Mouse (Mus musculus) lung, postnatal 0 days (tissue): ENCODE measurements around the gene Ppp2r5a. TPM values are rescaled to one million over a fixed set of nuclear protein-coding genes. Genes with fewer than 3 reads are reported as not detected.

Experiments used
- ATAC-seq: fragments of 200-750 bp; cut with Nextera tagmentation; 2 replicates; pipeline ENCODE4 v1.8.0; 2017; ENCODE audit warnings: moderate library complexity
- DNase-seq: peaks from one replicate; pipeline ENCODE4 v3.0.0-alpha.2; 2016; ENCODE audit warnings: low spot score
- H3K27ac ChIP-seq: fragments of 300-500 bp; sonication (generic); 2 replicates; pipeline ENCODE4 v1.5.1; 2014; ENCODE audit warnings: antibody characterized with exemption, mild to moderate bottlenecking, low read length, mixed read lengths
- H3K27me3 ChIP-seq: fragments of 300-500 bp; sonication (generic); replicated peaks from 2 replicates; pipeline ENCODE4 v1.6.1; 2014; ENCODE audit warnings: low read length, mixed read lengths; ENCODE audit not compliant: insufficient read depth
- H3K36me3 ChIP-seq: fragments of 300-500 bp; sonication (generic); 2 replicates; pipeline ENCODE4 v1.6.1; 2014; ENCODE audit warnings: low read length, mixed read lengths; ENCODE audit not compliant: insufficient read depth
- H3K4me1 ChIP-seq: fragments of 300-500 bp; sonication (generic); 2 replicates; pipeline ENCODE4 v1.6.1; 2014; ENCODE audit warnings: antibody characterized with exemption, low read depth, low read length, mixed read lengths; ENCODE audit not compliant: insufficient read depth
- H3K4me2 ChIP-seq: fragments of 300-500 bp; sonication (generic); replicated peaks from 2 replicates; pipeline ENCODE4 v1.6.1; 2014; ENCODE audit warnings: low read depth, mild to moderate bottlenecking, low read length, moderate library complexity, mixed read lengths
- H3K4me3 ChIP-seq: fragments of 300-500 bp; sonication (generic); 2 replicates; pipeline ENCODE4 v1.5.1; 2014; ENCODE audit warnings: low read depth, low read length
- H3K9ac ChIP-seq: fragments of 300-500 bp; sonication (generic); replicated peaks from 2 replicates; pipeline ENCODE4 v1.6.1; 2014; ENCODE audit warnings: low read depth, mild to moderate bottlenecking
- H3K9me3 ChIP-seq: fragments of 300-500 bp; sonication (generic); 2 replicates; pipeline ENCODE4 v1.6.1; 2016; ENCODE audit warnings: low read length, mixed read lengths
- CTCF ChIP-seq: IDR thresholded peaks from 2 replicates; pipeline ENCODE4 v1.5.1; 2016; ENCODE audit warnings: antibody characterized with exemption, mild to moderate bottlenecking
- EP300 ChIP-seq: IDR thresholded peaks from 2 replicates; pipeline ENCODE4 v1.6.1; 2016; ENCODE audit warnings: antibody characterized with exemption, mild to moderate bottlenecking, control low read depth
- WGBS: fragments of 180-500 bp; shearing (Covaris S2); extraction: QIAGEN DNeasy Blood & Tissue Kit; methylation state at CpG from one replicate; pipeline ENCODE4 v1.1.7; 2014; 5-methylcytosine and 5-hydroxymethylcytosine counted together
- polyA plus RNA-seq: library from polyadenylated mRNA; unstranded; fragments of >200 nt; fragmentation: Nextera tagmentation; extraction: Ambion mirVana; gene quantifications from 2 replicates; pipeline ENCODE4 v1.2.1, GENCODE M21; 2015

The Ppp2r5a gene
- polyA plus RNA-seq, 1 experiment from 2014 or later: 51.5 TPM

DNA sequence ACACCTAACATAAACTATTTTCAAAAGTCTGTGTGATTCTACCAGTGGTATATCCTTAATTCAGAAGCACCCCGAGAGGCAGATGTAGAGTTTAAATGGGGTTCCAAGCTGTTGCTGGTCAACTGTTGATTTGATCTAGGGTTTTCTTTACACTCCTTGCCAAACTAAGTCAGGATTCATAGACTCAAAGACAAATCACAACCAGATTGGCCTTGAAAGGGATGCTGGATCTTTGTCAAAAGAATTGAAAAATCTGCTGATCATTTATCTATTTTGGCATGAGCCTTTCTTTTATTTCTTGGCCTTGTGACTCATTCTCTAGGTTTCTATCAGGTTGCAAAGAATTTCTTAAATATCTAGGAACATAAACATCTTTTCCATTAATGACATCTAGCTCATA, 7.9 kb downstream of the Ppp2r5a start:
- H3K9me3 ChIP-seq: no peaks in the 10 kb centered on the region
- TF ChIP-seq CTCF: no peak
- TF ChIP-seq EP300: no peak
- peak overlapping the region; percentile 92 for H3K9ac ChIP-seq
- H3K4me2 ChIP-seq: peak overlapping the region; percentile 70
- 8% methylated on average over 1 of the region's 1 CpGs for WGBS
- peak overlapping the region; percentile 94 for H3K4me3 ChIP-seq
- peak overlapping the region; percentile 98; the same call in 1 of the 2 replicates for H3K27ac ChIP-seq
- ATAC-seq (no peak), DNase-seq (no peak)
- no peaks in the 10 kb centered on the region for H3K4me1 ChIP-seq
- no peaks in the 10 kb centered on the region for H3K27me3 ChIP-seq
- no peaks in the 10 kb centered on the region for H3K36me3 ChIP-seq

DNA sequence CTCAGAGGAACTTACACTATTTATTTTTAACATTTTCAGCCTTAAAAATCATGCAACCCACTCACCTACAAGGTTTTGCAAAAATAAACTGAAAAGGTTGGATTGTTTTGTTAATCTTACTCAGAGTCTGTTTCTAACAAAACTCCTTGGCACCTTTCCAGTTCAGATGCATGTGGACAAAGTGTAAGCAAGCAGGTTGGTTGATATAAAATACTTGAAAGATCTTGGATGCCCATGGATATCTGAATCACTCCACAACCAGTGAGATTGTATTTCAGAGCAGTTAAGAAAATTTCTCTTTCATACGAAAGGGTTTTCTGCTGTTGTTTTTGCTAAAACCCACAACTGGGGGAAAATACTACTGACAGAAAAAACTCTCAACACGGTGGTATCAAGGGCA, 8.9 kb downstream of the Ppp2r5a start:
- Histone ChIP-seq H3K27ac (no peak overlapping the region), H3K4me1 (no peaks in the 10 kb centered on the region), H3K27me3 (no peaks in the 10 kb centered on the region), H3K4me3 (peak overlapping the region; percentile 94), H3K9me3 (no peaks in the 10 kb centered on the region), H3K36me3 (no peaks in the 10 kb centered on the region), H3K4me2 (peak overlapping the region; percentile 70), H3K9ac (no peak overlapping the region; the same call in 1 of the 2 replicates)
- TF ChIP-seq CTCF (no peak), EP300 (no peak)
- 22% methylated on average over 2 of the region's 2 CpGs for WGBS
- DNase-seq (peak; percentile 62), ATAC-seq (no peak)

DNA sequence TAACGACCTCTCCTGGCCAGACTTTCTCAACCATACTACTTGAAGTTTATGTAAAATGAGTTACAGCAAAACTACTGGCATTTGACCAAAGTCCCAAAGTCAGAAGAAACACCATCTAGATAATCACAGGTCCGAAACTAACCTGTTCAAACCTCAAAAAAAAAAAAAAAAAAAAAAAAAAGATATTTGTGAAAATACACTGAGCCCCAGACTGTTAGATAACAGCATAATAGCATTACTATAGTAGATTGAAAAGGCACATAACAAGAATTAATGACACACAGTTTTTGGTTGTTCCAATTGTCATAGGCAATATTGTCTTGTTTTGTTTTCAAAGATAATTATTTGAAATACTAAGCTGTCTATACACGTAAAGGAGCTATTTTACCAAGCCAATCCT, 9.5 kb downstream of the Ppp2r5a start:
- Histone ChIP-seq H3K4me1 (no peaks in the 10 kb centered on the region), H3K4me3 (peak overlapping the region; percentile 14; the same call in 1 of the 2 replicates), H3K4me2 (peak overlapping the region; percentile 70), H3K9me3 (no peaks in the 10 kb centered on the region), H3K27ac (no peak overlapping the region), H3K36me3 (no peaks in the 10 kb centered on the region), H3K9ac (no peak overlapping the region), H3K27me3 (no peaks in the 10 kb centered on the region)
- DNase-seq (no peak), ATAC-seq (no peak)
- TF ChIP-seq EP300 (no peak), CTCF (no peak)
- 48% methylated on average over 3 of the region's 3 CpGs for WGBS

DNA sequence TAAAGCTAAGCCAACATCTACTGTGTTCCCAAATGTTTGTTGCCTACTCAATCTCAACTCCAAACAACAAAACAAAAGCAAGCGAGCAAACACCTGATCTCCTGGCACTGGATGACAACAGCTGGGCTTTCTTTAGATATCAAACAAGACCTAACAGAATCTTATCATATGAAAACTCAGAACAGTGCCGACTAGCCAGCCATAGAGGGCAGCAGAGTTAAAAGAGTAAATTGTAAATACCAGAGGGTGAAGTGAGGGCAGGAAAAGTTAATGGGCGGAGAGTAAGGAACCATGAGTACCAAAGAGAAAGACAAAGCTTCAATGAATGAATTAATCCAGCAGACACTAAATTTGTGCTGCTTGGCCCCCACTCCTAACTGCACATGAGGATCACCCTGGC, 11.8 kb downstream of the Ppp2r5a start:
- Histone ChIP-seq H3K4me3 (no peak overlapping the region), H3K9ac (no peak overlapping the region), H3K4me1 (no peaks in the 10 kb centered on the region), H3K27ac (no peak overlapping the region), H3K36me3 (no peaks in the 10 kb centered on the region), H3K9me3 (no peaks in the 10 kb centered on the region), H3K4me2 (no peak overlapping the region; the same call in 1 of the 2 replicates), H3K27me3 (no peaks in the 10 kb centered on the region)
- DNase-seq: peak; percentile 91
- no peak for TF ChIP-seq EP300
- TF ChIP-seq CTCF: peak; percentile 88
- 4% methylated on average over 3 of the region's 3 CpGs for WGBS
- peak; percentile 80 for ATAC-seq

DNA sequence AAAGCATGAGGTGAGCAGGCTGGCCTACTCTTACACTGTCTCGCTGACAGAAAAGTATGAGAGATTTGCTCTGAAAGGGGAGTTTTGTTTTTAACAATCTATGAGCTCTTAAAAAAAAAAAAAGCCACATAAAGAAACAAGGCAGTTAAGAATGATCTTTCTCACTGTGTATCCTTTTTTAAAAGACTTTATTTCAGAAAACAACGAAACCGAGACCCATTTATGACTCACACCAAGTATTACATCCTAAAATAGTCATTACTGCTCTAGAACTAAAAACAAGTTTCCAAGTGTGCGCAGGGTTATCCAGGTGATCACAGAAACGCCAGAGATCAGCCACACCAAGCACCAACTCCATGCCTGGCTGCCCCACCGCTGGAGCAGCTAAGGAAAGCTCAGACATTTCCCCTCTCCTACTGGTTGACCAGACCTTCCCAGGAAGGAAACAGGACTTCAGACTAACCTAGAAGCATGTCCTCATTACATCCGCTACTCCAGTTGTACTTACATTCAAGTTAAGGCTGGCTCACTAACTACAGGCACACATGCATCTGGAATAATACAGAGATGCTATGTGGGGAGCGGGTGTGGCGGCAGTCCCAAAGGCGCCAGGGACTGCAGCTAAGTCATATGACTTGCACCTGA, 18.2 kb downstream of the Ppp2r5a start:
- H3K27me3 ChIP-seq: no peaks in the 10 kb centered on the region
- 92% methylated on average over 10 of the region's 10 CpGs for WGBS
- no peaks in the 10 kb centered on the region for H3K4me1 ChIP-seq
- H3K4me3 ChIP-seq: no peak overlapping the region
- ATAC-seq (no peak), DNase-seq (no peak)
- no peak overlapping the region for H3K27ac ChIP-seq
- TF ChIP-seq EP300 (no peak), CTCF (no peak)
- no peaks in the 10 kb centered on the region for H3K36me3 ChIP-seq
- no peaks in the 10 kb centered on the region for H3K9me3 ChIP-seq
- H3K9ac ChIP-seq: no peak overlapping the region
- H3K4me2 ChIP-seq: no peak overlapping the region

DNA sequence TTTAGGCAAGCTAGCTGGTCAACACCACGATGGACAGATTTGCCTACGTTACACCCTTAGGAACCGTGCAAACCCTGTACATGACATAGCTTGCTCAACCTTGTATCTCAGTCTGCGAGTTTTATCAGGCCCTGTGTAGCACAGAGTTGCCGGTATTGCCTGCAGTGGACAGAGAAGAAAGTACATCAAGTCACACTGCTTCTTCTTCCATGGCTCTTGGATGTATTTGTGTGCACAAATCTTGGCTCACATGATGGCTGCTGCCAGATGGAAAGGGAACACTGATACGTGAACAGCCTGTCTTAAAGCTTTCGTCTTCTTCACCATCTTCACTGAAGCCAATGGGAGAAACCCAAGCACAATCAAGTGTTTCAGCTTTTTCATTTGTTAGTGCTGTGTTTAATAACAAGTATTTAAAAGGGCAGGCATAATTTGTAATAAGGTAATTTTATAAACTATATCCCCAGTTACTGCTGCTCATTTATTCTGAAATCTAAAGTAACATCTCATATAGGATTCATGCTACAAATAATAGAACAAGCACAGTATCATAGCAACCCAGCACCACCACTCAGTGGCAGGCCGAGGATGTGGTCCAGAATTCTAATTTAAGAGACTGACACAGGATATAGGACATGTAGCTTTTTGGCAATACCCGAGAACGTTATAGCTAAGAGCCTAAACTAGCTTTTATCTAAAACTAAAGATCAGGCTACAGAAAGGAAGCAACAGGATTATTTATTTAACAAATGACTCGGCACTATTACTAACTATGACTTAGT, 20.9 kb downstream of the Ppp2r5a start:
- H3K4me1 ChIP-seq: no peaks in the 10 kb centered on the region
- ATAC-seq: no peak
- no peaks in the 10 kb centered on the region for H3K36me3 ChIP-seq
- TF ChIP-seq EP300 (no peak), CTCF (no peak)
- no peak overlapping the region for H3K4me2 ChIP-seq
- no peak overlapping the region for H3K27ac ChIP-seq
- no peak overlapping the region for H3K4me3 ChIP-seq
- no peak overlapping the region for H3K9ac ChIP-seq
- 75% methylated on average over 11 of the region's 11 CpGs for WGBS
- no peaks in the 10 kb centered on the region for H3K27me3 ChIP-seq
- no peak for DNase-seq
- H3K9me3 ChIP-seq: no peaks in the 10 kb centered on the region
